In the genomic region with DNA sequence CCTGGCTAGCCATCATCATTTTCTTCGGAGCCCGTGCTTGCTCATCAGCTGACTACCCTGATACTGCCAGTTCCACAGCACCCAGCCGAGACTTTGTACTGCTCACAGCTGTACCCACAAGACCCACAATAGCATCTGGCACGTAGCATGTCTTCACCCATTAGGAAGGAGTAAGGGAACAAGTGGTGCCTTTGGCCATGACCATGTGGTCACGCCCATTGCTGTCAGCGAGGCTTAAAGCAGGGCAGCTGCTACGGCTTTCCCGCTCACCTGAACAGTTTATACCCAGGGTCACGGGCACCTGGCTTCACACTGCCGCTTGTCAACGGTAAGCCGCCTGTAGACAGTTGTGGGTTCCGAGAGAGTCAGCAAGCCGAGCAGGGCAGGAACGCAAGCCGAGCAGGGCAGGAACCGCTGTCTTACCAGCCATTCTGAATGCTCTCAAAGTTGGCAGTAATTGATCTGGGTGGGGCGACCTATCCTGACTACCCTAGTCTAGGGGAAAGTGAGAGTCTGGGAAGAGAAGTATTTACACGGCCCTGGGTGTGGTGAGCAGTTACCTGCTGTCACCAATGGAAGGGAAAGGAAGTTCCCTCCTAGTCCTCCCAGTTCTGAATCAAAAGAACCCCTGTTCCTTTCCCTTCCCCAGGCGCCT, we compare ENCODE assay signal across 10 mouse cellular contexts.
DNase-seq lines count a peak whose midpoint lies in the region; ATAC-seq and TF ChIP-seq lines count a peak whose summit lies in the region.
"Had no signal": no experiment of that assay in that cellular context is flagged by ENCODE, and none has a peak within 500 bp of the region (broad histone marks: within the 10 kb centered on the region; RNA-seq: fewer than 3 reads in every experiment).

No protein-coding gene starts in this region.

- WGBS in hindbrain, embryonic 15.5 days = 77% methylated on average over 20 of the region's 20 CpGs
- 81% methylated on average over 20 of the region's 20 CpGs for WGBS in hindbrain, embryonic 13.5 days
- 74% methylated on average over 20 of the region's 20 CpGs for WGBS in limb, embryonic 14.5 days

- peaks cover 19% of the 10 kb centered on the region for H3K4me1 ChIP-seq in hindbrain, embryonic 15.5 days (replicated peaks)
- H3K4me1 ChIP-seq in hindbrain, embryonic 13.5 days (replicated peaks) = peaks cover 41% of the 10 kb centered on the region
- H3K4me1 ChIP-seq in limb, embryonic 14.5 days (ENCODE audit: control insufficient read depth, insufficient read depth, low read length) = peaks cover 33% of the 10 kb centered on the region; the same call in 1 of the 2 replicates

- H3K9me3 ChIP-seq in hindbrain, embryonic 15.5 days = no peaks in the 10 kb centered on the region
- no peaks in the 10 kb centered on the region for H3K9me3 ChIP-seq in hindbrain, embryonic 13.5 days
- no peaks in the 10 kb centered on the region for H3K9me3 ChIP-seq in limb, embryonic 14.5 days (ENCODE audit: control insufficient read depth, low read length)
- H3K9me3 ChIP-seq: forebrain, embryonic 13.5 days had no signal

- TF ChIP-seq POLR2A in limb, embryonic 14.5 days (IDR thresholded peaks at IDR 0.05; ENCODE audit: borderline replicate concordance, extremely low read depth, insufficient read depth, insufficient read length) = no peak

- DNase-seq in T-cell, adult 2 months (ENCODE audit: low spot score) = peak; percentile 57
- no peak for DNase-seq in limb, embryonic 14.5 days (ENCODE audit: low spot score)
- DNase-seq in thymus, adult 18-20 months = peak; percentile 38 to 56
- no peak for DNase-seq in adrenal gland, postnatal 10 days
- DNase-seq in lung, postnatal 36 days = no peak
- no peak for DNase-seq in spleen, adult 12 weeks (ENCODE audit: low spot score)
- DNase-seq: lung, postnatal 10 days had no signal

- H3K36me3 ChIP-seq in hindbrain, embryonic 15.5 days = no peaks in the 10 kb centered on the region
- no peaks in the 10 kb centered on the region; the same call in 1 of the 2 replicates for H3K36me3 ChIP-seq in hindbrain, embryonic 13.5 days
- no peaks in the 10 kb centered on the region for H3K36me3 ChIP-seq in limb, embryonic 14.5 days (ENCODE audit: control insufficient read depth, insufficient read depth, low read length)

- H3K9ac ChIP-seq in hindbrain, embryonic 15.5 days = no peak overlapping the region
- no peak overlapping the region for H3K9ac ChIP-seq in hindbrain, embryonic 13.5 days
- H3K9ac ChIP-seq in limb, embryonic 14.5 days (ENCODE audit: low read depth, low read length, severe bottlenecking) = no peak overlapping the region
- H3K9ac ChIP-seq: forebrain, embryonic 13.5 days had no signal

- peak; percentile 24; the same call in 1 of the 2 replicates for ATAC-seq in hindbrain, embryonic 15.5 days (ENCODE audit: low FRiP score, low read depth)
- ATAC-seq in hindbrain, embryonic 13.5 days (ENCODE audit: low FRiP score) = no peak
- ATAC-seq in limb, embryonic 14.5 days (ENCODE audit: low FRiP score, low read depth) = no peak

- no peak overlapping the region for H3K27ac ChIP-seq in hindbrain, embryonic 15.5 days (replicated peaks)
- H3K27ac ChIP-seq in hindbrain, embryonic 13.5 days = no peak overlapping the region
- 0 out of 2 replicates have a peak overlapping the region, but pooled peaks have one; percentile 3 for H3K27ac ChIP-seq in limb, embryonic 14.5 days (replicated peaks; ENCODE audit: low read depth, low read length)
- H3K27ac ChIP-seq: forebrain, embryonic 13.5 days had no signal

- no peak overlapping the region for H3K4me2 ChIP-seq in hindbrain, embryonic 15.5 days
- H3K4me2 ChIP-seq in hindbrain, embryonic 13.5 days = no peak overlapping the region
- no peak overlapping the region for H3K4me2 ChIP-seq in limb, embryonic 14.5 days (replicated peaks; ENCODE audit: low read depth, low read length, severe bottlenecking)
- H3K4me2 ChIP-seq: forebrain, embryonic 13.5 days had no signal

- H3K4me3 ChIP-seq in hindbrain, embryonic 15.5 days = no peak overlapping the region
- H3K4me3 ChIP-seq in hindbrain, embryonic 13.5 days = no peak overlapping the region
- H3K4me3 ChIP-seq in limb, embryonic 14.5 days (replicated peaks; ENCODE audit: low read length) = no peak overlapping the region
- H3K4me3 ChIP-seq: forebrain, embryonic 13.5 days had no signal

- no peaks in the 10 kb centered on the region for H3K27me3 ChIP-seq in hindbrain, embryonic 15.5 days
- H3K27me3 ChIP-seq in hindbrain, embryonic 13.5 days = no peaks in the 10 kb centered on the region; the same call in 1 of the 2 replicates
- no peaks in the 10 kb centered on the region for H3K27me3 ChIP-seq in limb, embryonic 14.5 days (ENCODE audit: control insufficient read depth, insufficient read depth, low read length)
- H3K27me3 ChIP-seq: forebrain, embryonic 13.5 days had no signal

Comparison
In these comparisons a context has a peak if more than half of its experiments do, and no peak if none do; other contexts are left out.
1. DNase-seq: peak in T-cell, adult 2 months (single experiment) and thymus, adult 18-20 months (2 of 2); none in limb, embryonic 14.5 days (single experiment), adrenal gland, postnatal 10 days (single experiment), lung, postnatal 36 days (single experiment) and spleen, adult 12 weeks (single experiment).